Mouse (Mus musculus): ENCODE measurements around the gene Mthfsd.

- TF ChIP-seq CTCF (IDR thresholded peaks at IDR 0.05; ENCODE audit: insufficient read depth, low read length) (no peak), POLR2A (IDR thresholded peaks at IDR 0.05; ENCODE audit: borderline replicate concordance, extremely low read depth, low read depth, low read length) (peak; percentile 47; the same call in 1 of the 2 replicates)
Observed at GRCm38 (mm10) chr8:121084210-121084951, 23.8 kb downstream of the Mthfsd start, which contains the start of gene Foxf1.
